Mouse (Mus musculus): ENCODE measurements around the gene Akap13.

- TF ChIP-seq POLR2A (IDR thresholded peaks at IDR 0.05; ENCODE audit: borderline replicate concordance, extremely low read depth, low read depth, low read length) (no peak), CTCF (IDR thresholded peaks at IDR 0.05; ENCODE audit: insufficient read depth, low read length) (no peak)
These were observed 194.6 kb downstream of the Akap13 start for GRCm38 (mm10) chr7:75649966-75650365.
